In the genomic region with DNA sequence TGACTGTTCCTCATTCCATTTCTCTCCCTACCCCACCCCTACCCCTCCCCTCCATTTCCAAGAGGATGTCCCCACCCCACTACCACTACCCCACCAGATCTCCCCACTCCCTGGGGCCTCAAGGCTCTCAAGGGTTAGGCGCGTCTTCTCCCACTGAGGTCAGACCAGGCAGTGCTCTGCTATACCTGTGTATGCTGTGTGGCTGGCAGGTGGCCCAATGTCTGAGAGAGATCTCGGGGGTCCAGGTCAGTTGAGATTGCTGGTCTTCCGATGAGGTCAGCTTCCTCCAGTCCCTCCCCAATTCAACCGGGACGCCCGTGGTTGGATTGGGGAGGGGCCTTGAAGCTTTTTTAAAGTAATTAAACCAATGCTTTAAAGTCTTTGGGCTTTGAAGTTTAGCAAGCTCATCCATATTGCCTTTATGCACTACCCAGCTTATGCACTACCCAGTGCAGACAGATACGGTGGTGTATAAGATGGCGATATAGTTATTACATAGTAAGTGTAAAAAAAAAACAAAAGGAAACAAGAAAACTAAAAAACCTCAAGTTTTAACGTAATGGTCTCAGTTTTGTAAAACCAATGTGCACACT, we compare ENCODE assay signal across 8 mouse cellular contexts. TPM values are rescaled to one million over a fixed set of nuclear protein-coding genes. Genes with fewer than 3 reads are reported as not detected.
DNase-seq lines count a peak whose midpoint lies in the region; ATAC-seq and TF ChIP-seq lines count a peak whose summit lies in the region.

No protein-coding gene starts in this region.

- H3K27me3 ChIP-seq in embryonic facial prominence, embryonic 11.5 days (ENCODE audit: control insufficient read depth, insufficient read depth, low read length) = no peaks in the 10 kb centered on the region
- no peaks in the 10 kb centered on the region for H3K27me3 ChIP-seq in limb, embryonic 11.5 days (ENCODE audit: control insufficient read depth, insufficient read depth, low read length)
- no peaks in the 10 kb centered on the region for H3K27me3 ChIP-seq in stomach, embryonic 15.5 days (replicated peaks)

- no peak overlapping the region for H3K9ac ChIP-seq in ES-E14 (ENCODE audit: insufficient read depth, low read depth, low read length, poor library complexity, severe bottlenecking)
- peak overlapping the region; percentile 90 for H3K9ac ChIP-seq in embryonic facial prominence, embryonic 11.5 days (replicated peaks; ENCODE audit: low read length)
- H3K9ac ChIP-seq in limb, embryonic 11.5 days (ENCODE audit: low read length) = peak overlapping the region; percentile 92; the same call in 1 of the 2 replicates
- no peak overlapping the region; the same call in 1 of the 2 replicates for H3K9ac ChIP-seq in stomach, embryonic 15.5 days

- WGBS in embryonic facial prominence, embryonic 11.5 days = 80% methylated on average over 10 of the region's 10 CpGs
- WGBS in limb, embryonic 11.5 days = 80% methylated on average over 10 of the region's 10 CpGs
- WGBS in stomach, embryonic 15.5 days = 78% methylated on average over 10 of the region's 10 CpGs

- H3K36me3 ChIP-seq in ES-E14 (ENCODE audit: control insufficient read depth, insufficient read depth, low read length, poor library complexity, severe bottlenecking) = no peaks in the 10 kb centered on the region
- no peaks in the 10 kb centered on the region for H3K36me3 ChIP-seq in embryonic facial prominence, embryonic 11.5 days (replicated peaks; ENCODE audit: control insufficient read depth, insufficient read depth, low read depth, low read length)
- no peaks in the 10 kb centered on the region for H3K36me3 ChIP-seq in limb, embryonic 11.5 days (ENCODE audit: control insufficient read depth, insufficient read depth, low read length)
- no peaks in the 10 kb centered on the region for H3K36me3 ChIP-seq in stomach, embryonic 15.5 days

- peak; percentile 21 for DNase-seq in kidney, postnatal 10 days
- no peak for DNase-seq in kidney, adult 18-20 months
- DNase-seq in ES-E14 (ENCODE audit: low read depth, low spot score) = no peak
- no peak for DNase-seq in embryonic facial prominence, embryonic 11.5 days (ENCODE audit: low spot score)
- DNase-seq in limb, embryonic 11.5 days (ENCODE audit: low spot score) = no peak
- no peak for DNase-seq in left cerebral cortex, postnatal 36 days (ENCODE audit: low spot score in 2 of 2)
- no peak for DNase-seq in frontal cortex, postnatal 14 days (ENCODE audit: low spot score in 2 of 2)

- in situ Hi-C loops in ES-E14 (cut with MboI; ENCODE audit: low sequenced_read_pairs in 2 of 2, unreplicated experiment in 2 of 2) = no loop called here

- H3K9me3 ChIP-seq in ES-E14 (ENCODE audit: control insufficient read depth, insufficient read depth, low read depth, low read length) = no peaks in the 10 kb centered on the region
- no peaks in the 10 kb centered on the region for H3K9me3 ChIP-seq in embryonic facial prominence, embryonic 11.5 days (replicated peaks; ENCODE audit: control insufficient read depth, low read length)
- no peaks in the 10 kb centered on the region for H3K9me3 ChIP-seq in limb, embryonic 11.5 days (ENCODE audit: control insufficient read depth, low read length)
- H3K9me3 ChIP-seq in stomach, embryonic 15.5 days = no peaks in the 10 kb centered on the region

- peak overlapping the region; percentile 67 to 70 for H3K4me3 ChIP-seq in ES-E14 (ENCODE audit: insufficient read depth in 1 of 2, low read depth in 1 of 2, low read length in 2 of 2, poor library complexity in 1 of 2, severe bottlenecking in 1 of 2)
- H3K4me3 ChIP-seq in embryonic facial prominence, embryonic 11.5 days (ENCODE audit: low read depth, low read length) = peak overlapping the region; percentile 79
- peak overlapping the region; percentile 82 for H3K4me3 ChIP-seq in limb, embryonic 11.5 days (ENCODE audit: low read depth, low read length)
- H3K4me3 ChIP-seq in stomach, embryonic 15.5 days (replicated peaks) = peak overlapping the region; percentile 90

- intact Hi-C loops in left cerebral cortex, postnatal 36 days (cut with DNase I) = no loop called here

- peaks cover 3 to 5% of the 10 kb centered on the region in 2 experiments; a peak in 2 of 4 replicates for H3K4me1 ChIP-seq in ES-E14 (ENCODE audit: control insufficient read depth in 2 of 2, insufficient read depth in 2 of 2, low read length in 2 of 2, poor library complexity in 1 of 2)
- no peaks in the 10 kb centered on the region for H3K4me1 ChIP-seq in embryonic facial prominence, embryonic 11.5 days (ENCODE audit: control insufficient read depth, insufficient read depth, low read length)
- H3K4me1 ChIP-seq in limb, embryonic 11.5 days (ENCODE audit: control insufficient read depth, insufficient read depth, low read length) = no peaks in the 10 kb centered on the region
- 0 out of 2 replicates have a peak, but pooled peaks cover 6% of the 10 kb centered on the region for H3K4me1 ChIP-seq in stomach, embryonic 15.5 days

- H3K27ac ChIP-seq in ES-E14 (ENCODE audit: insufficient read depth, low read depth, low read length, poor library complexity, severe bottlenecking) = no peak overlapping the region
- no peak overlapping the region for H3K27ac ChIP-seq in embryonic facial prominence, embryonic 11.5 days (replicated peaks; ENCODE audit: low read depth, low read length)
- H3K27ac ChIP-seq in limb, embryonic 11.5 days (replicated peaks; ENCODE audit: low read depth, low read length) = no peak overlapping the region
- no peak overlapping the region for H3K27ac ChIP-seq in stomach, embryonic 15.5 days

- ATAC-seq in embryonic facial prominence, embryonic 11.5 days (replicated peaks; ENCODE audit: insufficient number of reproducible peaks, low FRiP score, low TSS enrichment, low read depth) = no peak
- ATAC-seq in limb, embryonic 11.5 days (ENCODE audit: insufficient number of reproducible peaks, low FRiP score, low TSS enrichment, low read depth) = 0 out of 2 replicates have a peak, but pooled peaks have one; percentile 31
- no peak for ATAC-seq in stomach, embryonic 15.5 days (ENCODE audit: insufficient read depth, low FRiP score, low read depth)

- peak overlapping the region; percentile 82; the same call in 1 of the 2 replicates for H3K4me2 ChIP-seq in embryonic facial prominence, embryonic 11.5 days (ENCODE audit: low read depth, low read length)
- peak overlapping the region; percentile 66 for H3K4me2 ChIP-seq in limb, embryonic 11.5 days (ENCODE audit: low read depth, severe bottlenecking)
- peak overlapping the region; percentile 75 for H3K4me2 ChIP-seq in stomach, embryonic 15.5 days

TF ChIP-seq in ES-E14, 5 proteins besides CTCF, POLR2A, EP300 and RAD21:
- TF ChIP-seq ZNF384 (IDR thresholded peaks at IDR 0.05; ENCODE audit: low read depth, low read length) (no peak), MAFK (IDR thresholded peaks at IDR 0.05; ENCODE audit: insufficient read depth, low read depth, low read length) (no peak), HCFC1 (IDR thresholded peaks at IDR 0.05; ENCODE audit: borderline replicate concordance, insufficient read depth, low read length) (no peak), ZC3H11A (IDR thresholded peaks at IDR 0.05; ENCODE audit: borderline replicate concordance, low read depth, low read length) (no peak)

RNA-seq across cellular contexts. Expression of gene Gng10, which starts 0.5 kb away (rescaled TPM):
- 12.6 and 25.3 TPM in 2 replicates for total RNA-seq in ES-E14 (2012; rRNA removed)
- polyA plus RNA-seq in embryonic facial prominence, embryonic 11.5 days (2014; fragmentation: Nextera tagmentation; extraction: Ambion mirVana) = 165 and 197 TPM in 2 replicates
- 118 and 124 TPM in 2 replicates for polyA plus RNA-seq in limb, embryonic 11.5 days (2014; fragmentation: Nextera tagmentation; extraction: Ambion mirVana)
- 108 and 125 TPM in 2 replicates for polyA plus RNA-seq in stomach, embryonic 15.5 days (2015; fragmentation: Nextera tagmentation; extraction: Ambion mirVana)
- total RNA-seq in left cerebral cortex, postnatal 36 days (2021) = 10 to 100 TPM; 66.3 to 72.7 TPM

RNA-seq across cellular contexts. Expression of gene Gm20503, which starts 31.4 kb away (rescaled TPM):
- not detected in 2 replicates for total RNA-seq in ES-E14 (2012; rRNA removed)
- polyA plus RNA-seq in embryonic facial prominence, embryonic 11.5 days (2014; fragmentation: Nextera tagmentation; extraction: Ambion mirVana) = 4.7 and 7.4 TPM in 2 replicates
- 9.7 TPM in 2 replicates for polyA plus RNA-seq in limb, embryonic 11.5 days (2014; fragmentation: Nextera tagmentation; extraction: Ambion mirVana)
- 15.2 and 21.9 TPM in 2 replicates for polyA plus RNA-seq in stomach, embryonic 15.5 days (2015; fragmentation: Nextera tagmentation; extraction: Ambion mirVana)
- 1 to 10 TPM; 2.1 to 3.3 TPM for total RNA-seq in left cerebral cortex, postnatal 36 days (2021)

RNA-seq across cellular contexts. Expression of gene Dnajc25, which starts 39.6 kb away (rescaled TPM):
- 7.8 and 12.0 TPM in 2 replicates for total RNA-seq in ES-E14 (2012; rRNA removed)
- 6.1 and 6.3 TPM in 2 replicates for polyA plus RNA-seq in embryonic facial prominence, embryonic 11.5 days (2014; fragmentation: Nextera tagmentation; extraction: Ambion mirVana)
- polyA plus RNA-seq in limb, embryonic 11.5 days (2014; fragmentation: Nextera tagmentation; extraction: Ambion mirVana) = 7.4 and 8.9 TPM in 2 replicates
- 11.4 and 13.0 TPM in 2 replicates for polyA plus RNA-seq in stomach, embryonic 15.5 days (2015; fragmentation: Nextera tagmentation; extraction: Ambion mirVana)
- 1 to 10 TPM; 5.7 to 6.1 TPM for total RNA-seq in left cerebral cortex, postnatal 36 days (2021)

RNA-seq across cellular contexts. Expression of gene Ptgr1, which starts 47.5 kb away (rescaled TPM):
- 8.0 and 14.4 TPM in 2 replicates for total RNA-seq in ES-E14 (2012; rRNA removed)
- 22.8 and 24.0 TPM in 2 replicates for polyA plus RNA-seq in embryonic facial prominence, embryonic 11.5 days (2014; fragmentation: Nextera tagmentation; extraction: Ambion mirVana)
- 24.4 and 25.9 TPM in 2 replicates for polyA plus RNA-seq in limb, embryonic 11.5 days (2014; fragmentation: Nextera tagmentation; extraction: Ambion mirVana)
- polyA plus RNA-seq in stomach, embryonic 15.5 days (2015; fragmentation: Nextera tagmentation; extraction: Ambion mirVana) = 64.5 and 66.3 TPM in 2 replicates
- total RNA-seq in left cerebral cortex, postnatal 36 days (2021) = 1 to 10 TPM; 1.5 TPM

Comparison
In these comparisons a context has a peak if more than half of its experiments do, and no peak if none do; other contexts are left out.
1. H3K9ac ChIP-seq: peak in embryonic facial prominence, embryonic 11.5 days (single experiment) and limb, embryonic 11.5 days (single experiment); none in ES-E14 (single experiment) and stomach, embryonic 15.5 days (single experiment).
2. Peak in every context shown above with its lines, with median percentiles within 50 percentile points of each other: H3K4me3 ChIP-seq and H3K4me2 ChIP-seq.